Mouse (Mus musculus) testis, postnatal 14 days (tissue): ENCODE data around the gene Cryba4.

Experiments
- DNase-seq: peaks from one replicate; pipeline ENCODE4 v3.0.0; 2021; ENCODE audit warnings: low spot score

Gene Cryba4

DNA sequence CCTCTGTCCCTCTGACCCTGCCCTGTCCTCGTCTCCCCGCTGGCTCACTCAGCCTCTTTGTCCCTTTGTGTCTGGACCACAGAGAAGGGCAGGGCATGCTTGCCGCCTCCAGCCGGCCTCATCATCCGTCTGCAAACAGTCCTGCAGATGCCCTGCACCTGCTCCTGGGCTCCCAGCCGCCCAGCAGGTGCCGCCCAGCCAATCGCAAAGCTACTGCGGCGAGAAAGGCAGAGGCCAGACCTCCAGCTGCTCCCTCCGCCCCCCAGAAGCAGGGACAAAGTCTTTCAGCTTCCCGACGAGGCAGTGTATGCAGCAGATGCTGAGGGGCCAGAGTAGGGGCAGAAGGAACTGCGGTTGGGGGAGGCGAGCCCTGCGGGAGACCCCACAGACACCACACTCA is 14.9 kb downstream of the Cryba4 start:
- DNase-seq, result no peak

DNA sequence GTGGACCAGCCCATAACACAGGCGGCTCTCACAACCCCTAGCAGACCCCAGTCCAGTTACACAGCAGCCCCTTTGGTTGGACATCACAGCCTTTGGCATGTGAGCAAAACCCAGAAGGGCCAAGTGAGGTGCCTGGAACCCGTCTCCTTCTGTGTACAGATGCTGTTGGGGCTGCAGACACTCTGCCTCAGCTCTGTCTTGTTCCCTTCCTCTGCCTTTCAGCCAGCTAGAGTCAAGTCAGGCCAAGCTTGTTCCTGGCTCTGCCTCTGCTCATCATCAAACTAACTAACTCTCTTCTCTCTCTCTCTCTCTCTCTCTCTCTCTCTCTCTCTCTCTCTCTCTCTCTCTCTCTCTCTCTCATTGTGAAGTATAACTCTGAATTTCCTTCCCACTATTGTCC is 15.7 kb downstream of the Cryba4 start:
- DNase-seq, result no peak

DNA sequence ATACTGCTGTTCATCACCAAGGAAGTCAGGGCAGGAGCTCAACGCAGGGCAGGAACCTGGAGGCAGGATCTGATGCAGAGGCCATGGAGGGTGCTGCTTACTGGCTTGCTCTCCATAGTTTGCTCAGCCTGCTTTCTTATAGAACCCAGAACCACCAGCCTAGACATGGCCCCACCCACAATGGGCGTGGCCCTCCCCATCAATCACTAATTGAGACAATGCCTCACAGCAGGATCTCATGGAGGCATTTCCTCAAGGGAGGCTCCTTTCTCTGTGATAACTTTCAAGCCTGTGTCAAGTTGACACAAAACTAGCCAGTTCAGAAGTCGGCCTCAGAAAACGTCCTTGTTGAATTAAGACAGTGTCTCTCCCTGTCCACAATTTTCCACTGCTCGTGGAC is 16.5 kb downstream of the Cryba4 start:
- no peak for DNase-seq

DNA sequence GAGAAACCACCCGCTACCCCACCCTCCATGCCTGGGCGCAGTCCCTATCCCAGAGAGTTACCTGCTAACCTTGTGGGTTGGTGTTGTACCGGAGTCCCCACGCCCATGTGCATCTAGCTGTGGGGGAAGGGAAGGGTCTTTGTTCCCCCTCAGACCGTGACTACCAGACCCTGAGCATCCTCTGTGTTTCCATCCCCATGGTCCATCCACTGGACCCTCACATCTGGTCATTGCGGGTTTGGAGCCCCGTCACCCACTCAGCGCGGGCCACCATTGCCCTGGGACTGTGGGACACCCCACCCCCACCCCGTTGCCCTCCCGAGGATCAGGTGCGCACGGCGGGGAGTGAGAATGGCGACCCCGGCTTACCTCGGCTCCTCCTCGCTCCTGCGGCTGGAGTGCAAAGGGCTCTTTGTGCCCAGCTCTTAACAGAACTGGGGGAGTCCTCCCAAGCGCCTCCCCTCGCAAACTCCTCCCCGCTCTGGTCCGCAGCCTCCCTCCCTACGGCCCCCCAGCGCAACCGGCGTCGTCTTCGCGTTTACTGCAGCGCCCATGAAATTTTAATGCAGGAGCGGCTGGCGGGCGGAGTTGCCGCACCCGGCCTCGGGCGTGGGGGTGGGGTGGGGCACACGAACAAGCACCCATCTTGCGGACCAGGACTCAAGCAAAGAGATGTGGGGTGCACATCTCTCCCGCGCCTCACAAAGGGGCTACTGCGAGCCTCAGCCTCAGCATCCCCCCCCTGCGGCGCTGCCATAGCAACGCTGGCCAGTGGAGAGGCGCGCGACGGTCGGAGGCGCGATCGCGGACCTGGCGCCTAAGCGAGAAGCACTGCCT is 23.9 kb downstream of the Cryba4 start:
- no peak for DNase-seq

DNA sequence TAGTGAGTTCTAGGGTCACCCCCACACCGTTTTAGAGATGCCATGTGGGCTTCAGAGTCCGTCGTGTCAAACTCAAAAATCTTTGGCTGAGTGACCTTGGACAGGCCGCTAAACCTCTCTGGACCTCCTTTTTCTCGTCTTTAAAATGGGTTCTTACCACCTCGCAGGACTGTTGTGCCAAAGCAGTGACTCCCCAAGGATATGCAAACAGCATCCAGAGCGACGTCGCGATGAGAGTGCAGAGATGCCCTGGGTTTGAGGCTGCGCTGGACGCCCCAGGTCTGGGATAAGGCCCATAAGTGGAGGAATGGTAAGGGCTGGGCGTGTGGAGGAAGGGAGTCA is 24.4 kb downstream of the Cryba4 start:
- DNase-seq, result no peak

DNA sequence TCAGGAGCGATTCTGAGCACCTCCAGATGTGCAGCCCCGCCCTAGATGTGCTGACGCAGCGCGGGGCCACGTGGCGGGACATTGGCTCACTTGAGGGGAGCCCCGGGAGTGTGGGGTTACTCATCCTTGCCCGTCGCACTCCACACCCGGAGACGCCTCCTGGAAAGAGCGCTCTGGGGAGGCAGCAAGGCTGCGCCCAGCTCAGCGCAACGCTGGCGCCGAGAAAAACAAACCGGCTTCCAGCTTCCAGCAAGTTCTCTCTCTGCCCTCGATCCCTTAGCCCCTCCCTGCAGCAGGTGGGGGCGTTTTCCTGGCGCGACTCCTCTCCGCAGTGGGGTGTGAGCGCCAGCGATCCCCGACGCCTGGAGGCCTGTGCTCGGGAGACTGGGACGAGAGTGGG is 25.0 kb downstream of the Cryba4 start:
- DNase-seq, result no peak

DNA sequence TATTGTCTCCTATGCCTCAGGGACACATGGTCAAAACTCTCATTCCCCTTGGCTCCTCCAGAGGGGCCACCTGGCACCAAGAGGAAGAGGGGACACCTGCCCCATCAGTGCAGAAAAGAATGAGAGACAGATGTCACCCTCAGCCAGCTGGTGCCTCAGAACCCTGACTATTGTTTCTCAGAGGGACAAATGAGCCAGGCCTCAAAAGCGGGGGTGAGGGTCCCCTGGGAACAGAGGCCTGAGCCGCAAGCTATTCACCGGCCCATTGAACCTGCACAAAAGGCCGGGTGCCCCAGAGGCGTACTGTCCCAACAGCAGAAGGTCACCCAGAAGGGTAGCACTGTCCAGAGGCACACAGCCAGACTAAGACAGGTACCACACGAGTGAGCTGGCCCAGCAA is 26.7 kb downstream of the Cryba4 start:
- DNase-seq, result no peak

DNA sequence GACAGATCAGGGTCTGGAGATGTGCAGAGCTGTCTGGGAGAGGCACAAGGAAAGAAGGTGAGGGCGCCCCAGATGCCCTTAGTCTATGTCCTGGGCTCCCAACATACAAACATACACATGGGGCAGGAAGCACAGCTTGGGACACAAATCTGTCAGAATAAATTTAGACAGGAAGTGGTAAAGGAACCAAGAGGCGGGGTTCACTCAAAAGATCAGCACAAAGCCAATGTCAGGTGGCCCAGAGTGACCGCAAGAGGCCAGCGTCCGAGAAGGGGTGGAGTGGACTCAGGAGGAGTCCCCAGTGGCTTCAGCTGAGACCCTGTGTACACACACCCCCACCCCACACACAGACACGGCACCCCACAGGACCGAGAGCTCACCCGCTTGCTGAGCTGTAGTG is 32.1 kb downstream of the Cryba4 start:
- DNase-seq, result no peak

DNA sequence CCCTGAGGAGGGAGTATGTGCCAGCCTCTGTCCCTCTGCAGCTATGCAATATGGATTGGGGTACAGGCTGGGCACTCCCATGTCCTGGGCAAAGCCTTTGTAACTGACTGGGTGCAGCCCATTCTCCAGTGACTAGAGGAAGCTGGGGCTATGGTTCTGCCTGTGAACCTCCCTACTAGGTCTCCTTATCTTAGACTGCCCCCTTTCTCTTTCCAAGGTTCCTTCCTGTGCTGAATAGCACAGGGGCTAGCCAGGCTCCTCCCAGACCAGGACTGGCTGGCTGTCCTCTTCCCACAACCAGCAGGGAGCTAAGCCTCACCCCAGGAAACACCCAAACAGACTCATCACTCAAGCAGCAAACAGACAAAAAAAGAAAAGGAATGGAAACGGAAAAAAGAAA is 32.9 kb downstream of the Cryba4 start:
- DNase-seq, result no peak

DNA sequence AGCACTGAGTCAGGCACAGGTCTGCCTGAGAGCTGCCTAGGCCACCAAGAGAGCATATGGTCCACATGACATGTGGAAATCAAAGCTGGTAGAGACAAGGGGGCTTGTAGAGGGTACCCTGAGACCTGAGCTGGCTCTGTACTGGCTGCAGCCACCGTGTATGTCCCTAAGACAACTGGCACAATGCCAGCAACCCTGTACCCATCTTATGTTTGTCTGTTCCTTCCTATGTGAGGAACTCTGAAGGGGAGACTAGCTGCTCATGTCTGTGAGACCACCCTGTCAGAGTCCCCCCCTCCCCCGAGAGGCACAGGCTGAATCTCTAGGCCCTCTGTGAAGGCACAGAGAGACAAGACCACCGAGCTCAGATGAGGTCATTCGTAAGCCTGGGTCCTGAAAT is 33.6 kb downstream of the Cryba4 start:
- no peak for DNase-seq

DNA sequence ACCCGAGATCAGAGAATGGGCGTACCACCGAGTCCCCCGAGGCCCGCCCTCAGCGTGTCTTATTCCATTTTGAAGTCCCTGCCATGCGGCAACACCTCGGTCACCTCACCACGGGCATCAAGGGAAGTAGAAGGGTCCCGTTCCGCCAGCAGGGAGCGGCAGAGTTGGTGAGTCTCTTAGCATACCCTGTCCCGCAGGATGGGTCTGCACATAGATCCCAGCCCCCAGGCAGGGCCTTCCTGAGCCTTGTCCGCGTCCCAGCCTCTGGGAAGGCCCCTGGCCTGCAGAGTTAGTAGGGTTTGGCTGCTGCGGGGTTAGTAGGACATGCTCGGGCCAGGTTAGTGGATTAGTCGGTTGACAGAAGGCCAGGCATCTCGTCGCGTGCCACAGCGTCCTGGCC is 35.3 kb downstream of the Cryba4 start:
- no peak for DNase-seq

DNA sequence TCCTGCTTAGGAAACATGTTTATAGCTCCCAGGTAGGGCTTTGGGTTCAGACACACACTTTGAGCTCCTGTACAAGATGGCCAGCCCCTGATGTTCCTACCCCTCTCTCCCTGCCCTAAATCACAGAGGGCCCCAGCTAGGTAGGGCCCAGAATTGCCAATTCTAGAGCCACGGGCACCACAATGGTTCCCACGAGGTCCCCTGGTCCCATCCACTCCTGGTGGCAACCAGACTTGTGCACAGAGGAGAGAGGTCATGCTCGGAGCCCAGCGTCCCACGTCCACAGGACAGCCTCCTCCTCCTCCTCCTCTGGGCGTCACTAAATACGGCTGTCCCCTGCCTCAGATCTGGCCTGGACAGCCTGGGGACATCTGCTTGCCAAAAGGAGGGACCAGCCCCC is 36.0 kb downstream of the Cryba4 start:
- DNase-seq, result no peak

DNA sequence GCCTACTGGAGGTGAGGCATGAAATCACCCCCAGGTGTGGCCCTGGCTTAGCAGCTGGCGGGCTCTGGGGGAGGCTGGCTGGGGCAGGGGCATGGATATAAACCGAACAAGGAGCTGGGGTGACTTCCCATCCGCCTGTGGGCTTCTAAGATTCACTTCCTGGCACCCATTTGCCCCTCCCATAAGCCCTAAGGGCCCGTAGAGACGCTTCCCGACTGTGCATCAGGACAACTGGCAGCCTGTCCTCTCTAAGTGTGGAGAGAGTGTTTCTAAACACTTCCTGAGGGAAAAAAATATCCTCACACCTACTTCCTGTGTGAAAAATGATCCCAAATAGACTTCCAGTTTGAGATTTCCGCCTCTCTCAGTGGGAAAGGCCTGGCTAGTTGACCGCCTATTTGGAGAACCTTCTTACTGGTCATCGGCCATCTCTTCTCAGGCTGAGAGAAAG is 36.5 kb downstream of the Cryba4 start:
- no peak for DNase-seq

DNA sequence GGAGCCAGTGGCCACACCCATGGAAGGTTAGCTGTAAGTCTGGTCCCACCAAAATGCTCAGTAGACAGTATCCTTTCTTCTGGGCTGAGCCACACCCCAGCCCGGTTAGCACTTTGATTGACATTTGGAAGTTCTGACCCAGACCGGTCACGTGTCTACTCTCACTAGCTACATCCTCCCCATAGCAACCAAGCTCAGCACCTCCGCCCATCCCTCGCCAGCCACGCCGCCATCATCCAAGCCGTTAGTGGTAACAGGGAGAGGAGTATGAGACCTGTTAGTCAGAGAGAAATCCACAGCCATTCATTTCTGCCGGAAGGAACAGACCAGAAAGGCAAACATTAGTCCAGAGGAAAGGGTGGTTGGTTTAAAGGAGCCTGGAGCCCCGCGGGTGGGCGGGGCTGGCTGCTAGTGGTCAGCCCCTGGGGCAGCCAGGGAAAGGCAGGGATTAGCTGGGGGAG is 37.0 kb downstream of the Cryba4 start:
- no peak for DNase-seq

DNA sequence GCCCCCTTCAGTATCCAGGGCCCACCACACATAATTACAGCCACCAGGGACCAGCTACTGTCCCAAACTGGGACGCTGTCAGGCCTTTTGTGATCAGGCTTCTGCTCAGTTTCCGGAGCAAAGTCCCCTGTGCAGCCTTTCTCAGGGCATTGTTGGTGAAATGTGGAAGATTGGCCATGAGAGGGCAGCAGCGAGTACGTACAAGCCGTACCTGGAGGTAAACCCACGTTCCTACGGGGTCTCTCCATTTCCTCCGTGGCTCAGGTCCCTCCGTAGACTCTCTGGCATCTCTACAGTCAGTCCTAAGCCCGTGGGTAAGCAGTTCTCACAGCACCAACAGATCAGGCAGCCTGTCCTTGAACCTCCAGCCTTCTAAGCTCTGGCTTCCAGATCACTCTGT is 37.9 kb downstream of the Cryba4 start:
- DNase-seq, result no peak

DNA sequence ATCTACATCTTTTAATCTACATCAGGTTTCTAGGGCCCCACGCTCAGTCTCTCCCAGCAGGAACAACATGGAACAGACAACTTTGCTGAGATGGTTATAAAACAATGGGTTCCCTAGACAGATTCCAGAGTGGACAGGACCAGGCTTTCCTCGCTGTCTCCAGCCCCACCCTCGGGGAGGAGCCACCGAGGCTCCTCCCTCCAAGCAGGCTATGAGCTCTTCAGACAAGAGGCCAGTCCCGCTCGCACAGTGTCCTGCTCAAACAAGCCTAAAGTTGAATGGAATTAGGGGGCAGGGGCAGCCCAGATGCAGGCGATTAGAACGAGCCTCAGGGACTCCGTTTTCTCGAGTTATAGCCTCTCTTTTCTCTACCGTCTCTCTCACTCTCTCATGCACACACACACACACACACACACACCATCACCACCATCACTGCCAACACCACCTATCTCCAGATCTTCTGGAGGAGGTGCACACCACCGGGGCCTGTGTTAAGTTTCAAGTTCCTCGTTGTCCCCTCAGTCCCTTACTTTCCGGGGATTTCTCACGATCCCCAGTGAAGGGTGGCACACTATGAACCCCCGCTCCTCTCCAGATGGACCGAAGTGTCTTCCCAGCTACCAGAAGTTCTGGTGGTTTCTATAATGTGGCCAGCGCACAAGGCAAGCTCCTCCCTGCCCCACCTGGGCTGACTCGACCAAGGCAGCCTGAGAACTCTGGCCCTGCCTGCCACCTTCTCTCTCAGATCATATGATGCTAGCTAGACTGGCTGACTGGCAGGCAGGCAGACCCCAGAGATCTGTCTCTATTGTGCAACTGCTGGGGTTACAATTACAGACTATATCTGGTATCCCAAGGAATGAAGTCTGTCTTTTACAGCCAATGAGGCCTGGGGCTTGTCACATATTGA is 38.7 kb downstream of the Cryba4 start:
- no peak for DNase-seq

DNA sequence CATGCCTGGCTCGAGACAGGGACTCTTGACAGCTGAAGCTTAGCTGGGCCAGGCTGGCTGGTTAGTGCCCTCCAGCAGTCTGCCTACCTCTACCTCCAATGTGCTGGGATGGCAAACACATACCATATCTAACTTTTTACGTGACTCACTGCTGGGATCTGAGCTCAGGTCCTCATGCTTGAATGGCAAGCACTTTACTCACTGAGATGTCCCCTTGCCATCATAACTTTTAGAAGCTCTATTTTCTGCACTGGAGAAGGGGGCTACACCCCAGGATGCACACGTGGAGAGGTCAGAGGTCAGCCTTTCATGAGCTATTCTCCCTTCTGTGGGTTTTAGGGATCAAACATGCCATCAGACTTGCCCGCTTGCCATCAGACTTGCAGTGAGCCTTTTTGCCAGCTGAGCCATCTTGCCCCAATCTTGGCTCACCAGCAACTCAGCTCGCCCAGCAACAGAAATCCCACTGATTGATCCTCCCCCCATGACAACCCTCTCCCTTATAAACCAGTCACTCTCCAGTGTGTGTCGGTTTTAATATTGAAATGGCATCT is 39.5 kb downstream of the Cryba4 start:
- no peak for DNase-seq

DNA sequence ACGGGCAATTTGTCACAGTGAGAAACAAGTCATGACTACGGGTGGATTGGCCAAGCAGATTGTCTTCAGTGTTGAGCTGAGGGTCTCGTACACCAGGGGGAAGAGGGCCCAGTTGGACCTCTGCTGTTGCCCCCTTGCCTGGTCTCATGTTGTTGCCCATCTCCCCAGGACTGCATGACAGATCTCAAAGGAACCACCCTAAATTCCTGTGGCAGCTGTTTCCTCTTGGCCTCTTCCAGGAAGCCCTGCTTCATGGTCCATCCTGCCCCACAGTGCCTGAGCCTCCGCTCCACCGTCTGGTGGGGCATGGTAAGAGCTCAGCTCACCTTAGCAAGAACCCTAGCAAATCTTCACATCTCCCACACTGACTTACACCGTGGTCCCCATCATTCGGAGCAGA is 40.4 kb downstream of the Cryba4 start:
- no peak for DNase-seq

DNA sequence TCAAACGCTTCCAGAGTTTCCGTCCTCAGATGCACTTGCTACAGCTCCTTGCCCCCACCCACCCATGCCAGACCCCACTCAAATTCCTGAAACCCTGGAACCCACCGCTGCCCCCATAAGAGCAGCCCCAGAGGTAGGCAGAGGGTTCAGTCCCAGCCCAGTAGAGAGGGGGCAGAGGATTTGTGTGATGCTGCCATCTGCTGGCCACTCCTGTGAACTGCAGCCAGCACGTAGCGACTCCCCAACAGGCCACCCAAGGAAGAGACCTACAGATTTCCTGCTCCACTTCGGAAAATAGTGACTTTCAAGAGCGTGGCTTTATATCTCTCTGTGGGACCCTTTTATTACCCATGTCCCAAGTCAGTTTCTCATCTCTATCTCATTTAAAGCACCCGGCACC is 42.2 kb downstream of the Cryba4 start:
- peak; percentile 57 for DNase-seq

DNA sequence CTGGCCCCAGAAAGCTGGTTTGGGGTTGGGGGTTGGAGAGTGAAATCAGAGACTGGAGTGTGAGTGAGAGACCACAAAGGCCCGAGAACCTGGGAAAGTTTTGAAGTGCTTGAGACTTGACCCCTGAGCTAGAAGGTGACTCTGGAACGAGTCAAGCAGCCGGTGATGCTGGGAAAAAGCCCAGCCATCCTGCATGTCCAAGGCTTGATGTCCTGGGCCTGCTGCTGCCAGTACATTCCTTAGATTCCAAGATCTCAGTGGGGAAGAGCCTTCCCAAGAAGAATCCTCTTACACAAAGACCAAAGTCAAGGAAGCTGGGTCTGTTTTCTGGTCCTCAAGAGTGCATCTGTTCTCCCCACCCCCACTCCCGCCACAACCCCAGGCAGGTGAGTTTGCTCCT is 44.0 kb downstream of the Cryba4 start:
- no peak for DNase-seq

DNA sequence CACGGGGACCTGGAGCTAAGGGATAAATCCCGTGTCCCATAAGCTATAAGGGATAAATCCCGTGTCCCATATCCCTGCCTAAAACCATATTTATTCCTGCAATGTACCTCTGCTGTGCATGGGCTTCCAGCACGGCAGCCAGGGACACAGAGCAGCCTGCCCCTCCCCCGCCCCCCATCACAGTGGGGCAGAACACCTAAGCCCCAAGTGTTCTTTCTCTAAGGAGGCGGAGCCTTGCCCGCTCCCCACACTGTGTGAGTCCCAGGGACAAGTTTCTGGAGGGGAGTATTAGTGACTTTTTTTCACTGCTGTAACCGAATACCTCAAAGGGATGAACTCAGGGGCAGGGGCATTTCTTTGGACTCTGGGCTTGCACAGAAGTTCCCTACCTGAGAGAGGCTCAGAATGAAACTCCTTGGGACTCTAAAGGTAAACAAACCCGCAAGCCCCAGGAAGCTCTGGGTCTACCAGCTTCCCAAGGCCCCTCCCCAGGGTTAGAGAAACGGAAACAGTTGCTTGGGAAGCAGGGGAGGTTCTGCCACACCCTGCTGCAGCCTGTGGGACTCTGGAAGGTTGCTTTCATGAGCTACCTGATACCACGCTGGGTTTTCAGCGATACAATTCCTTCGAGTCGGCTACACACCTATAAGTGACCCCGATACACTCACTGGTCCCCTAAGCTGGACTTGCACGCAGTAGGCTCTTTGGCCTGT is 45.6 kb downstream of the Cryba4 start:
- no peak for DNase-seq

DNA sequence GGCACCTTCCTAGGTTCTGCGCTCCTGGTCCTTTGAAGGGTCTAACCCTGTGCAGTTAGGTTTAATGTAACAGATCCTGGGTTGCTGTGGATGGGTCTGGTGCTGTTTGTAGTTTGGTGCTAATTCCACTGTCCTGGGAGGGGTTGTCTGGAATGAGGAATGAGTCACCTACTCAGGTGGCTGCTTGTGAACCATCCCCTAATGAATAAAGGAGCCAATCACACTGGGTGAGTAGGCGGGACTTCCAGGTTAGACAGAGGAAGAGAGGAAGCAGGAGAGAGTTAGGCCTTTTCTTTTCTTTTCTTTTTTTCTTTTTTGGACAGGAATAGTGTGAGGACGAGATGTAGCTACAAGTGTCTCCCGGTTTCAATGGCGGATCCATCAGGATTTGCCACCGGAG is 52.7 kb downstream of the Cryba4 start:
- DNase-seq, result no peak
